Mouse (Mus musculus): ENCODE measurements around the gene Tmem100. TPM values are rescaled to one million over a fixed set of nuclear protein-coding genes. Genes with fewer than 3 reads are reported as not detected.

Gene Tmem100
- polyA plus RNA-seq, 1 experiment from 2014 or later, result 19.4 TPM

- Histone ChIP-seq H3K27ac (ENCODE audit: low read depth, low read length) (no peak overlapping the region), H3K9me3 (ENCODE audit: control insufficient read depth, low read length) (no peaks in the 10 kb centered on the region), H3K4me3 (ENCODE audit: low read length) (no peak overlapping the region), H3K4me2 (ENCODE audit: low read length) (no peak overlapping the region), H3K27me3 (replicated peaks; ENCODE audit: control insufficient read depth, insufficient read depth, low read length) (no peaks in the 10 kb centered on the region), H3K9ac (ENCODE audit: low read depth, low read length) (no peak overlapping the region), H3K36me3 (ENCODE audit: control insufficient read depth, insufficient read depth, low read length) (no peaks in the 10 kb centered on the region), H3K4me1 (ENCODE audit: control insufficient read depth, insufficient read depth, low read depth, low read length) (no peaks in the 10 kb centered on the region)
- 56% methylated on average over 7 of the region's 7 CpGs for WGBS
- no peak for ATAC-seq
Observed at GRCm38 (mm10) chr11:90046211-90046610, 16.1 kb downstream of the Tmem100 start.

- Histone ChIP-seq H3K27me3 (replicated peaks; ENCODE audit: control insufficient read depth, insufficient read depth, low read length) (no peaks in the 10 kb centered on the region), H3K4me1 (ENCODE audit: control insufficient read depth, insufficient read depth, low read depth, low read length) (no peaks in the 10 kb centered on the region), H3K4me2 (ENCODE audit: low read length) (no peak overlapping the region), H3K9ac (ENCODE audit: low read depth, low read length) (no peak overlapping the region), H3K36me3 (ENCODE audit: control insufficient read depth, insufficient read depth, low read length) (no peaks in the 10 kb centered on the region), H3K9me3 (ENCODE audit: control insufficient read depth, low read length) (no peaks in the 10 kb centered on the region), H3K27ac (ENCODE audit: low read depth, low read length) (no peak overlapping the region), H3K4me3 (ENCODE audit: low read length) (no peak overlapping the region)
- no peak for ATAC-seq
- WGBS, result 92% methylated on average over 9 of the region's 9 CpGs
Observed at GRCm38 (mm10) chr11:90047271-90047670, 17.1 kb downstream of the Tmem100 start.

- Histone ChIP-seq H3K4me1 (ENCODE audit: control insufficient read depth, insufficient read depth, low read depth, low read length) (no peaks in the 10 kb centered on the region), H3K36me3 (ENCODE audit: control insufficient read depth, insufficient read depth, low read length) (no peaks in the 10 kb centered on the region), H3K27ac (ENCODE audit: low read depth, low read length) (no peak overlapping the region), H3K27me3 (replicated peaks; ENCODE audit: control insufficient read depth, insufficient read depth, low read length) (no peaks in the 10 kb centered on the region), H3K9ac (ENCODE audit: low read depth, low read length) (no peak overlapping the region), H3K4me3 (ENCODE audit: low read length) (no peak overlapping the region), H3K9me3 (ENCODE audit: control insufficient read depth, low read length) (no peaks in the 10 kb centered on the region), H3K4me2 (ENCODE audit: low read length) (no peak overlapping the region)
- no peak for ATAC-seq
- WGBS, result 85% methylated on average over 7 of the region's 7 CpGs
Observed at GRCm38 (mm10) chr11:90050016-90050415, 19.9 kb downstream of the Tmem100 start.

GRCm38 (mm10) chr11:90052785-90053184 is 22.6 kb downstream of the Tmem100 start:
- Histone ChIP-seq H3K9ac (ENCODE audit: low read depth, low read length) (no peak overlapping the region), H3K4me3 (ENCODE audit: low read length) (no peak overlapping the region), H3K27me3 (replicated peaks; ENCODE audit: control insufficient read depth, insufficient read depth, low read length) (no peaks in the 10 kb centered on the region), H3K9me3 (ENCODE audit: control insufficient read depth, low read length) (no peaks in the 10 kb centered on the region), H3K36me3 (ENCODE audit: control insufficient read depth, insufficient read depth, low read length) (no peaks in the 10 kb centered on the region), H3K4me2 (ENCODE audit: low read length) (no peak overlapping the region), H3K4me1 (ENCODE audit: control insufficient read depth, insufficient read depth, low read depth, low read length) (no peaks in the 10 kb centered on the region), H3K27ac (ENCODE audit: low read depth, low read length) (no peak overlapping the region)
- WGBS, result 84% methylated on average over 7 of the region's 7 CpGs
- no peak for ATAC-seq

GRCm38 (mm10) chr11:90053820-90054219 is 23.7 kb downstream of the Tmem100 start:
- Histone ChIP-seq H3K4me2 (ENCODE audit: low read length) (no peak overlapping the region), H3K27me3 (replicated peaks; ENCODE audit: control insufficient read depth, insufficient read depth, low read length) (no peaks in the 10 kb centered on the region), H3K4me3 (ENCODE audit: low read length) (no peak overlapping the region), H3K27ac (ENCODE audit: low read depth, low read length) (no peak overlapping the region), H3K9ac (ENCODE audit: low read depth, low read length) (no peak overlapping the region), H3K9me3 (ENCODE audit: control insufficient read depth, low read length) (no peaks in the 10 kb centered on the region), H3K36me3 (ENCODE audit: control insufficient read depth, insufficient read depth, low read length) (no peaks in the 10 kb centered on the region), H3K4me1 (ENCODE audit: control insufficient read depth, insufficient read depth, low read depth, low read length) (no peaks in the 10 kb centered on the region)
- 78% methylated on average over 4 of the region's 4 CpGs for WGBS
- ATAC-seq, result no peak

- H3K27me3 ChIP-seq (replicated peaks; ENCODE audit: control insufficient read depth, insufficient read depth, low read length), result no peaks in the 10 kb centered on the region
- H3K9ac ChIP-seq (ENCODE audit: low read depth, low read length), result no peak overlapping the region
- no peak overlapping the region for H3K27ac ChIP-seq (ENCODE audit: low read depth, low read length)
- no peak overlapping the region for H3K4me3 ChIP-seq (ENCODE audit: low read length)
- no peak overlapping the region for H3K4me2 ChIP-seq (ENCODE audit: low read length)
- ATAC-seq, result no peak
- 63% methylated on average over 7 of the region's 7 CpGs for WGBS
- H3K36me3 ChIP-seq (ENCODE audit: control insufficient read depth, insufficient read depth, low read length), result no peaks in the 10 kb centered on the region
- no peaks in the 10 kb centered on the region for H3K9me3 ChIP-seq (ENCODE audit: control insufficient read depth, low read length)
- no peaks in the 10 kb centered on the region for H3K4me1 ChIP-seq (ENCODE audit: control insufficient read depth, insufficient read depth, low read depth, low read length)
Observed at GRCm38 (mm10) chr11:90054401-90054800, 24.3 kb downstream of the Tmem100 start.

- no peak overlapping the region for H3K9ac ChIP-seq (ENCODE audit: low read depth, low read length)
- ATAC-seq, result no peak
- no peaks in the 10 kb centered on the region for H3K27me3 ChIP-seq (replicated peaks; ENCODE audit: control insufficient read depth, insufficient read depth, low read length)
- H3K4me2 ChIP-seq (ENCODE audit: low read length), result no peak overlapping the region
- no peaks in the 10 kb centered on the region for H3K4me1 ChIP-seq (ENCODE audit: control insufficient read depth, insufficient read depth, low read depth, low read length)
- H3K27ac ChIP-seq (ENCODE audit: low read depth, low read length), result no peak overlapping the region
- no peaks in the 10 kb centered on the region for H3K9me3 ChIP-seq (ENCODE audit: control insufficient read depth, low read length)
- WGBS, result 53% methylated on average over 2 of the region's 2 CpGs
- H3K36me3 ChIP-seq (ENCODE audit: control insufficient read depth, insufficient read depth, low read length), result no peaks in the 10 kb centered on the region
- no peak overlapping the region for H3K4me3 ChIP-seq (ENCODE audit: low read length)
Observed at GRCm38 (mm10) chr11:90057070-90057469, 26.9 kb downstream of the Tmem100 start.

GRCm38 (mm10) chr11:90059241-90059640 is 29.1 kb downstream of the Tmem100 start:
- no peak overlapping the region for H3K9ac ChIP-seq (ENCODE audit: low read depth, low read length)
- H3K4me2 ChIP-seq (ENCODE audit: low read length), result no peak overlapping the region
- no peak overlapping the region for H3K4me3 ChIP-seq (ENCODE audit: low read length)
- H3K27me3 ChIP-seq (replicated peaks; ENCODE audit: control insufficient read depth, insufficient read depth, low read length), result no peaks in the 10 kb centered on the region
- H3K4me1 ChIP-seq (ENCODE audit: control insufficient read depth, insufficient read depth, low read depth, low read length), result no peaks in the 10 kb centered on the region
- ATAC-seq, result no peak
- H3K36me3 ChIP-seq (ENCODE audit: control insufficient read depth, insufficient read depth, low read length), result no peaks in the 10 kb centered on the region
- H3K27ac ChIP-seq (ENCODE audit: low read depth, low read length), result no peak overlapping the region
- H3K9me3 ChIP-seq (ENCODE audit: control insufficient read depth, low read length), result no peaks in the 10 kb centered on the region

GRCm38 (mm10) chr11:90062657-90063056 is 32.5 kb downstream of the Tmem100 start:
- no peak for ATAC-seq
- Histone ChIP-seq H3K27ac (ENCODE audit: low read depth, low read length) (no peak overlapping the region), H3K9ac (ENCODE audit: low read depth, low read length) (no peak overlapping the region), H3K4me3 (ENCODE audit: low read length) (no peak overlapping the region), H3K4me1 (ENCODE audit: control insufficient read depth, insufficient read depth, low read depth, low read length) (no peaks in the 10 kb centered on the region), H3K36me3 (ENCODE audit: control insufficient read depth, insufficient read depth, low read length) (no peaks in the 10 kb centered on the region), H3K4me2 (ENCODE audit: low read length) (no peak overlapping the region), H3K27me3 (replicated peaks; ENCODE audit: control insufficient read depth, insufficient read depth, low read length) (no peaks in the 10 kb centered on the region), H3K9me3 (ENCODE audit: control insufficient read depth, low read length) (no peaks in the 10 kb centered on the region)
- WGBS, result 99% methylated on average over 3 of the region's 3 CpGs

All from hindbrain, embryonic 16.5 days (tissue).